Mouse (Mus musculus): Measurements from ENCODE around the gene Ghrl. TPM values are rescaled to one million over a fixed set of nuclear protein-coding genes. Genes with fewer than 3 reads are reported as not detected.
"Not testable (repeated sequence)": the region's sequence is repeated elsewhere in the genome, so short reads cannot be mapped to it uniquely, and the experiment has no call there.

Ghrl gene
- polyA plus RNA-seq, 1 experiment from 2014 or later: 6.0 TPM

GRCm38 (mm10) chr6:113731296-113731695, 11.6 kb upstream of the Ghrl start:
- no peaks in the 10 kb centered on the region for H3K9me3 ChIP-seq (ENCODE audit: low read length)
- no peak for TF ChIP-seq EP300 (IDR thresholded peaks at IDR 0.05)
- TF ChIP-seq CTCF (IDR thresholded peaks at IDR 0.05): no peak
- ATAC-seq (no peak), DNase-seq (ENCODE audit: low spot score) (no peak)
- H3K27ac ChIP-seq (ENCODE audit: low read length): no peak overlapping the region
- H3K4me1 ChIP-seq (ENCODE audit: insufficient read depth, low read depth, low read length): no peaks in the 10 kb centered on the region
- H3K36me3 ChIP-seq (ENCODE audit: insufficient read depth, low read length): peaks cover 56% of the 10 kb centered on the region
- H3K27me3 ChIP-seq (replicated peaks; ENCODE audit: insufficient read depth, low read length): no peaks in the 10 kb centered on the region
- H3K4me2 ChIP-seq (replicated peaks; ENCODE audit: low read depth, low read length): no peak overlapping the region
- no peak overlapping the region for H3K9ac ChIP-seq (replicated peaks; ENCODE audit: low read depth)
- 96% methylated on average over 3 of the region's 3 CpGs for WGBS
- no peak overlapping the region for H3K4me3 ChIP-seq (ENCODE audit: low read depth, low read length)

- Histone ChIP-seq H3K27me3 (replicated peaks; ENCODE audit: insufficient read depth, low read length) (no peaks in the 10 kb centered on the region), H3K9ac (replicated peaks; ENCODE audit: low read depth) (no peak overlapping the region), H3K4me3 (ENCODE audit: low read depth, low read length) (no peak overlapping the region), H3K27ac (ENCODE audit: low read length) (no peak overlapping the region), H3K4me2 (replicated peaks; ENCODE audit: low read depth, low read length) (no peak overlapping the region), H3K4me1 (ENCODE audit: insufficient read depth, low read depth, low read length) (no peaks in the 10 kb centered on the region), H3K36me3 (ENCODE audit: insufficient read depth, low read length) (peaks cover 48% of the 10 kb centered on the region), H3K9me3 (ENCODE audit: low read length) (no peaks in the 10 kb centered on the region)
- no peak for TF ChIP-seq CTCF (IDR thresholded peaks at IDR 0.05)
- no peak for TF ChIP-seq EP300 (IDR thresholded peaks at IDR 0.05)
- ATAC-seq (no peak), DNase-seq (ENCODE audit: low spot score) (no peak)
- WGBS: 85% methylated on average over 7 of the region's 7 CpGs
Measured at GRCm38 (mm10) chr6:113728181-113728580, 8.5 kb upstream of the Ghrl start.

GRCm38 (mm10) chr6:113721061-113721460, 1.4 kb upstream of the Ghrl start:
- no peak overlapping the region for H3K4me2 ChIP-seq (replicated peaks; ENCODE audit: low read depth, low read length)
- no peaks in the 10 kb centered on the region for H3K4me1 ChIP-seq (ENCODE audit: insufficient read depth, low read depth, low read length)
- no peak for TF ChIP-seq CTCF (IDR thresholded peaks at IDR 0.05)
- TF ChIP-seq EP300 (IDR thresholded peaks at IDR 0.05): no peak
- ATAC-seq (peak; percentile 12; the same call in 1 of the 2 replicates), DNase-seq (ENCODE audit: low spot score) (no peak)
- WGBS: 68% methylated on average over 4 of the region's 4 CpGs
- H3K9ac ChIP-seq (replicated peaks; ENCODE audit: low read depth): no peak overlapping the region
- H3K4me3 ChIP-seq (ENCODE audit: low read depth, low read length): no peak overlapping the region
- no peaks in the 10 kb centered on the region for H3K27me3 ChIP-seq (replicated peaks; ENCODE audit: insufficient read depth, low read length)
- no peaks in the 10 kb centered on the region for H3K9me3 ChIP-seq (ENCODE audit: low read length)
- peaks cover 3% of the 10 kb centered on the region; the same call in 1 of the 2 replicates for H3K36me3 ChIP-seq (ENCODE audit: insufficient read depth, low read length)
- no peak overlapping the region for H3K27ac ChIP-seq (ENCODE audit: low read length)

GRCm38 (mm10) chr6:113717541-113717940, 2.1 kb downstream of the Ghrl start:
- H3K4me2 ChIP-seq (replicated peaks; ENCODE audit: low read depth, low read length): no peak overlapping the region
- no peaks in the 10 kb centered on the region for H3K9me3 ChIP-seq (ENCODE audit: low read length)
- H3K4me1 ChIP-seq (ENCODE audit: insufficient read depth, low read depth, low read length): no peaks in the 10 kb centered on the region
- WGBS: 60% methylated on average over 3 of the region's 3 CpGs
- H3K4me3 ChIP-seq (ENCODE audit: low read depth, low read length): no peak overlapping the region
- no peaks in the 10 kb centered on the region for H3K27me3 ChIP-seq (replicated peaks; ENCODE audit: insufficient read depth, low read length)
- peak; percentile 40 for DNase-seq (ENCODE audit: low spot score)
- ATAC-seq: peak; percentile 62
- no peak for TF ChIP-seq CTCF (IDR thresholded peaks at IDR 0.05)
- no peak for TF ChIP-seq EP300 (IDR thresholded peaks at IDR 0.05)
- H3K9ac ChIP-seq (replicated peaks; ENCODE audit: low read depth): no peak overlapping the region
- H3K27ac ChIP-seq (ENCODE audit: low read length): no peak overlapping the region; the same call in 1 of the 2 replicates
- peaks cover 23% of the 10 kb centered on the region for H3K36me3 ChIP-seq (ENCODE audit: insufficient read depth, low read length)

- H3K4me3 ChIP-seq (ENCODE audit: low read depth, low read length): no peak overlapping the region
- no peaks in the 10 kb centered on the region for H3K9me3 ChIP-seq (ENCODE audit: low read length)
- 57% methylated on average over 1 of the region's 1 CpGs for WGBS
- no peaks in the 10 kb centered on the region for H3K4me1 ChIP-seq (ENCODE audit: insufficient read depth, low read depth, low read length)
- DNase-seq (ENCODE audit: low spot score) (no peak), ATAC-seq (no peak)
- no peaks in the 10 kb centered on the region for H3K27me3 ChIP-seq (replicated peaks; ENCODE audit: insufficient read depth, low read length)
- no peak overlapping the region for H3K27ac ChIP-seq (ENCODE audit: low read length)
- H3K9ac ChIP-seq (replicated peaks; ENCODE audit: low read depth): no peak overlapping the region
- no peak for TF ChIP-seq EP300 (IDR thresholded peaks at IDR 0.05)
- no peak for TF ChIP-seq CTCF (IDR thresholded peaks at IDR 0.05)
- H3K36me3 ChIP-seq (ENCODE audit: insufficient read depth, low read length): peaks cover 42% of the 10 kb centered on the region
- no peak overlapping the region for H3K4me2 ChIP-seq (replicated peaks; ENCODE audit: low read depth, low read length)
Measured at GRCm38 (mm10) chr6:113714797-113715196, 4.9 kb downstream of the Ghrl start.

- Histone ChIP-seq H3K9ac (replicated peaks; ENCODE audit: low read depth) (no peak overlapping the region), H3K36me3 (ENCODE audit: insufficient read depth, low read length) (peaks cover 47% of the 10 kb centered on the region), H3K4me3 (ENCODE audit: low read depth, low read length) (no peak overlapping the region), H3K4me1 (ENCODE audit: insufficient read depth, low read depth, low read length) (no peaks in the 10 kb centered on the region), H3K9me3 (ENCODE audit: low read length) (no peaks in the 10 kb centered on the region), H3K4me2 (replicated peaks; ENCODE audit: low read depth, low read length) (no peak overlapping the region), H3K27me3 (replicated peaks; ENCODE audit: insufficient read depth, low read length) (no peaks in the 10 kb centered on the region), H3K27ac (ENCODE audit: low read length) (no peak overlapping the region)
- TF ChIP-seq EP300 (IDR thresholded peaks at IDR 0.05) (no peak), CTCF (IDR thresholded peaks at IDR 0.05) (no peak)
- DNase-seq (ENCODE audit: low spot score): no peak
- ATAC-seq: no peak
- WGBS: 89% methylated on average over 2 of the region's 2 CpGs
Measured at GRCm38 (mm10) chr6:113714276-113714675, 5.4 kb downstream of the Ghrl start.

GRCm38 (mm10) chr6:113713389-113713788, 6.3 kb downstream of the Ghrl start:
- not testable (repeated sequence) for H3K27me3 ChIP-seq (replicated peaks; ENCODE audit: insufficient read depth, low read length); H3K4me1 ChIP-seq (ENCODE audit: insufficient read depth, low read depth, low read length); DNase-seq (ENCODE audit: low spot score); ATAC-seq; H3K9ac ChIP-seq (replicated peaks; ENCODE audit: low read depth); H3K4me3 ChIP-seq (ENCODE audit: low read depth, low read length); H3K27ac ChIP-seq (ENCODE audit: low read length); H3K4me2 ChIP-seq (replicated peaks; ENCODE audit: low read depth, low read length); H3K9me3 ChIP-seq (ENCODE audit: low read length)
- peaks cover 52% of the 10 kb centered on the region for H3K36me3 ChIP-seq (ENCODE audit: insufficient read depth, low read length)
- 90% methylated on average over 5 of the region's 5 CpGs for WGBS

All from lung, postnatal 0 days (tissue).